Mouse (Mus musculus): Measurements from ENCODE around the gene Gm5773.
"Not testable (repeated sequence)": the region's sequence is repeated elsewhere in the genome, so short reads cannot be mapped to it uniquely, and the experiment has no call there.

The Gm5773 gene

DNA sequence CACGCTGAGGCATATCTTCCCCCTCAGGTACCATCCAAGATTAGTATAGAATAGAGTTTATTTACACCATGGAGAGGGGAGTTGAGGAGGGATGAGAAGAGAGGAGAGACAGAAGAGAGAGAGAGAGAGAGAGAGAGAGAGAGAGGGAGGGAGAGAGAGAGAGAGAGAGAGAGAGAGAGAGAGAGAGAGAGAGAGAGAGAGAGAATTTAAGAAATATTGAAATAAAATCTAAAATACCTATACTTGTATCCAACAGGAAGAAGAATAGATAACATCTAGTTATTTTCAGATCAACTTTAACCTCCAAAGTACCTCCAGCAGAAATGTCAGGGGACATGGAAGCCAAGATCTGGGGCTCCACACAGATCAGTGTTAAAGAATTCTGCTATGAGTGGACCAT, at the start of gene Gm5773:
TSS of gene Gm5773 (plus strand) at position 301 of the 400 bp plus-strand sequence.
- not testable (repeated sequence) for DNase-seq (ENCODE audit: low spot score in 2 of 2)

DNA sequence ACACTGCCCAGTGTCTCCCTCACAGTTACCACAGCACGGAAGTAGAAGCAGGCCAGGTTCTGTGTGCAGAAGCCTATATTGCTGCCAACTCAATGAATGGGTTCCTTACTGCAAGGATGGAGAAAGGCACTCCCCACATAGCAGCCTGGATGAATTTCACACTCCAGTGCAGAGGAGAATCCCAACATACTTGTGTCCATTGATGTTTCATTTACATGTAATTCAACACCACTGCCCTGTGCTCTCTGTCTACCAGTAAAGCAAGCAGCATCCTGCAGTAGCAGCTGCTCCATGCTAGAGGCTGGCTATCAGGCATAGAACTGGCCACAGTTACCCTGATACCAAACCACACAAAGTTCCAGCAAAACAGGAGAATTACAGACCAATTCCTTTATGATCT, 27.3 kb upstream of the Gm5773 start:
- not testable (repeated sequence) for DNase-seq (ENCODE audit: low spot score in 2 of 2)

DNA sequence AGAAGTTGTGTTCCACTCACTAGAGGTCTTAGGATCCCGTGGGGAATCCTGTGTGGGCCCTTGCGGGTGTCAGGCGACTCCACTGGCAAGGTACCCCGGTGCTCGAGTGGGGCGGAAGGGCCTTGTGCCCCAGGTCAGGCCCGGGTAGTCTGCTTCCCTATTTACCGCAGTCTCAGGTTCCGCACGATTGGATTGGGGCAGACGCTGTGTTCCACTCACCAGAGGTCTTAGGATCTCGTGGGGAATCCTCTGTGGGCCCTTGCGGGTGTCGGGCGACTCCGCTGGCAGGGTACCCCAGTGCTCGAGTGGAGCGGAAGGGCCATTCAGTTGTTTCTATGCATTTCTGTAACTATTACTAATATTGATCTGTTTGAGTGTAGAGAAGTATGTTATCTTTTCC, 18.8 kb upstream of the Gm5773 start:
- not testable (repeated sequence) for DNase-seq (ENCODE audit: low spot score in 2 of 2)

DNA sequence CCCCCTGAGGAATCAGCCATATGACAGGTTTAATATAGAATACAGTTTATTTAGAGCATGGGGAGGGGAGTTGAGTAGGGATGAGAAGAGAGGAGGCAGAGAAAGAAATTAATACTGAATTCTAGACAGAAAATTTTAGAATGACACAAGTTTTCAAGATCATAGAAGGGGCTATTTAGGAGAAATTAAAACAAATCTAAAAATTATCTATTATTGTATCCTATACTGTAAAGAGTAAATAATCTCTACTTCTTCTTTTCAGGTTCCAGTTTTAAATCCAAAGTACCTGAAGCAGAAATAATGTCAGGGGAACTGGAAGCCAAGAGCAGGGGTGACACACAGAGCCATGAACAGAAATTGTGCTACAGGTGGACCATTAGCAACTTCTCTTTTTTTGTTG, 23.3 kb downstream of the Gm5773 start, which contains the start of gene Tdpoz4:
TSS of gene Tdpoz4 (plus strand) at position 301 of the 400 bp plus-strand sequence.
- DNase-seq (ENCODE audit: low spot score in 2 of 2): not testable (repeated sequence)

- DNase-seq (ENCODE audit: low spot score in 2 of 2): not testable (repeated sequence)
Measured at GRCm38 (mm10) chr3:93813341-93813740, 40.5 kb downstream of the Gm5773 start.
